In genomic region chr19:4096642-4097440, GRCm38 (mm10) we compare ENCODE assay signal across 8 mouse cellular contexts. TPM values are rescaled to one million over a fixed set of nuclear protein-coding genes. Genes with fewer than 3 reads are reported as not detected.
DNase-seq lines count a peak whose midpoint lies in the region; ATAC-seq and TF ChIP-seq lines count a peak whose summit lies in the region.

TSS of gene Cdk2ap2 (plus strand) at chr19:4097182.

- peak; percentile 3; the same call in 1 of the 2 replicates for TF ChIP-seq CTCF in bone marrow, adult 2 months (IDR thresholded peaks at IDR 0.05; ENCODE audit: control insufficient read depth, insufficient read depth, low read length)
- TF ChIP-seq CTCF in midbrain, postnatal 0 days (IDR thresholded peaks at IDR 0.05) = no peak

- H3K27me3 ChIP-seq in embryonic facial prominence, embryonic 15.5 days = peaks cover 18% of the 10 kb centered on the region
- H3K27me3 ChIP-seq in limb, embryonic 14.5 days (ENCODE audit: control insufficient read depth, insufficient read depth, low read length) = peaks cover 27% of the 10 kb centered on the region; the same call in 1 of the 2 replicates
- no peaks in the 10 kb centered on the region for H3K27me3 ChIP-seq in midbrain, postnatal 0 days (ENCODE audit: insufficient read depth, low read length)

- H3K4me3 ChIP-seq in bone marrow, adult 2 months (replicated peaks; ENCODE audit: control insufficient read depth, low read depth, low read length) = peak within 1 kb of the TSS; percentile 70
- peak within 1 kb of the TSS; percentile 67 for H3K4me3 ChIP-seq in embryonic facial prominence, embryonic 15.5 days (replicated peaks)
- H3K4me3 ChIP-seq in limb, embryonic 14.5 days (replicated peaks; ENCODE audit: low read length) = peak within 1 kb of the TSS; percentile 57
- peak within 1 kb of the TSS; percentile 57 for H3K4me3 ChIP-seq in midbrain, postnatal 0 days (ENCODE audit: low read depth, low read length)

- no peaks in the 10 kb centered on the region for H3K36me3 ChIP-seq in embryonic facial prominence, embryonic 15.5 days
- no peaks in the 10 kb centered on the region for H3K36me3 ChIP-seq in limb, embryonic 14.5 days (ENCODE audit: control insufficient read depth, insufficient read depth, low read length)
- H3K36me3 ChIP-seq in midbrain, postnatal 0 days (ENCODE audit: insufficient read depth, low read length) = no peaks in the 10 kb centered on the region

- peak; percentile 99 for DNase-seq in 416B (ENCODE audit: low read depth)
- DNase-seq in heart, adult 8-10 months (ENCODE audit: low spot score) = peak; percentile 99
- DNase-seq in kidney, adult 9 months = peak; percentile 100
- DNase-seq in limb, embryonic 14.5 days (ENCODE audit: low spot score) = peak; percentile 98
- peak; percentile 99 for DNase-seq in midbrain, postnatal 0 days (ENCODE audit: low spot score)
- DNase-seq in spleen, postnatal 14 days (ENCODE audit: low spot score in 2 of 2) = peak; percentile 99

- TF ChIP-seq POLR2A in bone marrow, adult 2 months (IDR thresholded peaks at IDR 0.05; ENCODE audit: borderline replicate concordance, control insufficient read depth, low read depth, low read length) = peak; percentile 75; the same call in 1 of the 2 replicates
- TF ChIP-seq POLR2A in limb, embryonic 14.5 days (IDR thresholded peaks at IDR 0.05; ENCODE audit: borderline replicate concordance, extremely low read depth, insufficient read depth, insufficient read length) = 0 out of 2 replicates have a peak, but pooled peaks have one; percentile 35

- peaks cover 3% of the 10 kb centered on the region; the same call in 1 of the 2 replicates for H3K4me1 ChIP-seq in bone marrow, adult 2 months (ENCODE audit: control insufficient read depth, insufficient read depth, low read length)
- H3K4me1 ChIP-seq in embryonic facial prominence, embryonic 15.5 days = peaks cover 55% of the 10 kb centered on the region
- peaks cover 30% of the 10 kb centered on the region for H3K4me1 ChIP-seq in limb, embryonic 14.5 days (ENCODE audit: control insufficient read depth, insufficient read depth, low read length)
- H3K4me1 ChIP-seq in midbrain, postnatal 0 days (ENCODE audit: insufficient read depth, low read length) = peaks cover 21% of the 10 kb centered on the region; the same call in 1 of the 2 replicates

- 2% methylated on average over 65 of the region's 65 CpGs for WGBS in bone marrow, adult 2 months
- WGBS in embryonic facial prominence, embryonic 15.5 days = under 1% methylated on average over 65 of the region's 65 CpGs
- 1% methylated on average over 41 of the region's 65 CpGs for WGBS in limb, embryonic 14.5 days
- WGBS in midbrain, postnatal 0 days = under 1% methylated on average over 63 of the region's 65 CpGs

- peak within 1 kb of the TSS; percentile 97 for H3K27ac ChIP-seq in bone marrow, adult 2 months (ENCODE audit: control insufficient read depth, insufficient read depth, low read depth, low read length, poor library complexity)
- peak within 1 kb of the TSS; percentile 82 for H3K27ac ChIP-seq in embryonic facial prominence, embryonic 15.5 days (replicated peaks)
- peak within 1 kb of the TSS; percentile 58 for H3K27ac ChIP-seq in limb, embryonic 14.5 days (replicated peaks; ENCODE audit: low read depth, low read length)
- peak within 1 kb of the TSS; percentile 87 for H3K27ac ChIP-seq in midbrain, postnatal 0 days (ENCODE audit: low read depth, low read length)

- peak; percentile 93 for ATAC-seq in embryonic facial prominence, embryonic 15.5 days (ENCODE audit: insufficient number of reproducible peaks, low FRiP score, low TSS enrichment, low read depth)
- ATAC-seq in limb, embryonic 14.5 days (ENCODE audit: low FRiP score, low read depth) = peak; percentile 93
- peak; percentile 93 for ATAC-seq in midbrain, postnatal 0 days (ENCODE audit: low FRiP score)

- H3K9ac ChIP-seq in embryonic facial prominence, embryonic 15.5 days = peak within 1 kb of the TSS; percentile 21; the same call in 1 of the 2 replicates
- peak within 1 kb of the TSS; percentile 60 for H3K9ac ChIP-seq in limb, embryonic 14.5 days (ENCODE audit: low read depth, low read length, severe bottlenecking)
- H3K9ac ChIP-seq in midbrain, postnatal 0 days (replicated peaks; ENCODE audit: low read length, poor library complexity, severe bottlenecking) = peak within 1 kb of the TSS; percentile 62

- peak within 1 kb of the TSS; percentile 87 for H3K4me2 ChIP-seq in embryonic facial prominence, embryonic 15.5 days (replicated peaks)
- peak within 1 kb of the TSS; percentile 77 for H3K4me2 ChIP-seq in limb, embryonic 14.5 days (replicated peaks; ENCODE audit: low read depth, low read length, severe bottlenecking)
- peak within 1 kb of the TSS; percentile 80 for H3K4me2 ChIP-seq in midbrain, postnatal 0 days (ENCODE audit: low read depth, low read length, poor library complexity, severe bottlenecking)

- no peaks in the 10 kb centered on the region for H3K9me3 ChIP-seq in embryonic facial prominence, embryonic 15.5 days (replicated peaks)
- no peaks in the 10 kb centered on the region for H3K9me3 ChIP-seq in limb, embryonic 14.5 days (ENCODE audit: control insufficient read depth, low read length)
- H3K9me3 ChIP-seq in midbrain, postnatal 0 days (ENCODE audit: low read length) = no peaks in the 10 kb centered on the region

RNA-seq across cellular contexts. Expression of gene Cdk2ap2, which starts in this region (rescaled TPM):
- polyA plus RNA-seq in bone marrow, adult 2 months (2011; ENCODE audit: insufficient read depth, insufficient read length, low replicate concordance, missing spikeins) = 93.3 and 143 TPM in 2 replicates
- polyA plus RNA-seq in embryonic facial prominence, embryonic 15.5 days (2015; fragmentation: Nextera tagmentation; extraction: Ambion mirVana) = 84.6 and 92.8 TPM in 2 replicates
- total RNA-seq in heart, adult 8-10 months (2022) = 10 to 100 TPM; 33.6 to 43.4 (median 39.5) TPM
- polyA plus RNA-seq in limb, embryonic 14.5 days (2012; rRNA removed) = 45.2 and 52.1 TPM in 2 replicates
- polyA plus RNA-seq in limb, embryonic 14.5 days (2014; fragmentation: Nextera tagmentation; extraction: Ambion mirVana) = 67.0 and 67.6 TPM in 2 replicates
- total RNA-seq in midbrain, postnatal 0 days (2014; rRNA removed) = 37.4 and 45.6 TPM in 2 replicates
- 60.5 and 64.2 TPM in 2 replicates for polyA plus RNA-seq in midbrain, postnatal 0 days (2015; fragmentation: Nextera tagmentation; extraction: Ambion mirVana)

Comparison
In these comparisons a context has a peak if more than half of its experiments do, and no peak if none do; other contexts are left out.
1. Peak in every context shown above with its lines: DNase-seq, ATAC-seq, H3K4me3 ChIP-seq and H3K27ac ChIP-seq.